Mouse (Mus musculus) ES-E14 (cell line): ENCODE results near the gene Sgms1.

Experiments
- CHD2 ChIP-seq: IDR thresholded peaks from 2 replicates; pipeline ENCODE4 v1.6.1; 2014; ENCODE audit warnings: mild to moderate bottlenecking, low read depth, low read length, inconsistent platforms
- MAFK ChIP-seq: IDR thresholded peaks from 2 replicates; pipeline ENCODE4 v1.6.1; 2014; ENCODE audit warnings: mild to moderate bottlenecking, low read depth, low read length, inconsistent platforms; ENCODE audit not compliant: insufficient read depth
- ZNF384 ChIP-seq: IDR thresholded peaks from 2 replicates; pipeline ENCODE4 v1.6.1; 2012; ENCODE audit warnings: low read depth, low read length, inconsistent platforms

DNA sequence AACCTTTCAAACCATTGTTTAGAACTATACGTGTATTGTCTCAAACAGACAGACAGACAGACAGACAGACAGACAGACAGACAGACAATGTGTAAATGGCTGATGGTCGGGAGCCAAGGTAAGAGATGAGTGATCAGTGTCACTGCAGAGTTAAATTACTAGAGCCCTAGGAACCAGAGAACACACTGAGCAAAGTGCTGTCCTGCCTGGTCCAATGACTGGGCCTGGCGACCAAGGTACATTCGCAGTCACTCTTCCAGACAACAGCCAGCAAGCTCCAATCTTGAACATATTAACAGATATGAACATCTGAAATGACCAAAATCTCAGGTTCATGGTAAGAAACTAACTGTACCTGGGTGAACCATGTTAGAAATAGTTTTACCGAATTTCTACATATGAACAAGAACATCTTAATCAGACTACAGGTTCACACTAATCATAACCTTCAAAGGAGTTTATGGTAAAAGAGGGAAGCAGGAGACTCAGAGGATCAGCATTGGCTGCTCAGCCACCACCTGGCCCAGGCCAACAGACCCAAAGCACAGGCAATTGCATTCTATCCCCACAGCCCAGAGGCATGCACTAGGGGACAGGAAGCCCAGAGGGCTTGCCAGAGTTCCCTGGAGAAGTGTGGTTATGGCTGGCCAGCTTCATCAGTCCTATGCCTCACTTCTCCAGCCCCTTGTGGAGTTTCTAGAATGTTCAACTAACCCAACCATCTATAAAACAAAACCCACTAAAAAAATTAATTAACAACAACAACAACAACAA is 104.6 kb downstream of the Sgms1 start:
- TF ChIP-seq CHD2 = no peak
- no peak for TF ChIP-seq MAFK
- no peak for TF ChIP-seq ZNF384
